Mouse (Mus musculus) heart, embryonic 11.5 days (tissue): Measurements from ENCODE around the gene Cnih1. TPM values are rescaled to one million over a fixed set of nuclear protein-coding genes. Genes with fewer than 3 reads are reported as not detected.

ENCODE experiments used
- ATAC-seq: fragments of 200-750 bp; cut with Nextera tagmentation; replicated peaks from 2 replicates; pipeline ENCODE4 v1.8.0; 2017; ENCODE audit warnings: moderate library complexity; ENCODE audit not compliant: insufficient number of reproducible peaks, low FRiP score, low TSS enrichment
- H3K27ac ChIP-seq: fragments of 300-500 bp; sonication (generic); 2 replicates; pipeline ENCODE4 v1.5.1; 2014; ENCODE audit warnings: mild to moderate bottlenecking, low read depth, low read length
- H3K27me3 ChIP-seq: fragments of 300-500 bp; sonication (generic); 2 replicates; pipeline ENCODE4 v1.6.1; 2014; ENCODE audit warnings: mild to moderate bottlenecking, low read length, mixed read lengths; ENCODE audit not compliant: control insufficient read depth, insufficient read depth
- H3K36me3 ChIP-seq: fragments of 300-500 bp; sonication (generic); 2 replicates; pipeline ENCODE4 v1.6.1; 2014; ENCODE audit warnings: mild to moderate bottlenecking, low read length, moderate library complexity, mixed read lengths; ENCODE audit not compliant: control insufficient read depth, insufficient read depth
- H3K4me1 ChIP-seq: fragments of 300-500 bp; sonication (generic); 2 replicates; pipeline ENCODE4 v1.6.1; 2014; ENCODE audit warnings: low read length; ENCODE audit not compliant: control insufficient read depth, insufficient read depth
- H3K4me2 ChIP-seq: fragments of 300-500 bp; sonication (generic); 2 replicates; pipeline ENCODE4 v1.6.1; 2014; ENCODE audit warnings: mild to moderate bottlenecking, moderate library complexity
- H3K4me3 ChIP-seq: fragments of 300-500 bp; sonication (generic); 2 replicates; pipeline ENCODE4 v1.5.1; 2014; ENCODE audit warnings: low read depth, low read length
- H3K9ac ChIP-seq: fragments of 300-500 bp; sonication (generic); 2 replicates; pipeline ENCODE4 v1.6.1; 2014; ENCODE audit warnings: mild to moderate bottlenecking, low read depth, low read length, moderate library complexity
- H3K9me3 ChIP-seq: fragments of 300-500 bp; sonication (generic); replicated peaks from 2 replicates; pipeline ENCODE4 v1.6.1; 2016; ENCODE audit warnings: low read length; ENCODE audit not compliant: control insufficient read depth
- WGBS: fragments of 180-500 bp; shearing (Covaris S2); extraction: QIAGEN DNeasy Blood & Tissue Kit; methylation state at CpG from one replicate; pipeline ENCODE4 v1.1.7; 2014; ENCODE audit not compliant: insufficient replicate concordance; 5-methylcytosine and 5-hydroxymethylcytosine counted together
- polyA plus RNA-seq: library from polyadenylated mRNA; unstranded; fragments of >200 nt; fragmentation: Nextera tagmentation; extraction: Ambion mirVana; gene quantifications from 2 replicates; pipeline ENCODE4 v1.2.1, GENCODE M21; 2014

The Cnih1 gene
- polyA plus RNA-seq = 188 and 201 TPM in 2 replicates

DNA sequence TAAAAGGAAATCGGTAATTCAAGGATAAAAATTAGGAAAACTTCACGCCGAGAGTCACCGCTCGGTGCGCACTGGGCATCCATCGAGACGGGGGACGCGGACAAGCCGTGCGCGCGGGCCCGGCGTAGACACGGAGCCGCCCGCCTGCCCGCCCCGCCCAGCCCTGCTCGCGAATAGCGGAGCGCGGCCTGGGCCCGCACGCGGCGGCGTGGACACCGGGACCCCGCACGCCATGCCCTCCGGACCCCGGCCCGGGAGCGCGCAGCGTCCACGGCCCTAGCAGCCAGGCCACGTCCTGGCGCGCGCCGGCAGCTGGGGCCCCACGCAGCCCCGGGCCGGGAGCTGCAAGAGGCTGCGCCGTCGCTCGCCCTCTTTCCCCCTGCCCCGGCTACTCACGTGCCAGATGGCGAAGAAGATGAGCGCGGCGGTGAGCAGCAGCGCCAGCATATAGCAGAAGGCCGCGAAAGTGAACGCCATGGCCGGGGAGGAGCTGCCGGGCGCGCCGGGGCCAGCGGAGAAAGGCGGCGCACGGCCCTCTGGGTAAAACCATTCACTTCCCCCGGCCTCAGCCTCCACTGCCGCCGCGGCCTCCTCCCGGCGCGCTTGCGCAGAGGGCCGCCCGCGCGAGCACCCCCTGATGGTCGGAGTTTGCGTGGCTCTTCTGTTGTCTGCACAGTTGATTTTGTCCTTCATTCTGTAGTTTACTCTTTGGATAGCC lies at the start of gene Cnih1:
Gene Cnih1 (minus strand): TSS at position 625 of the 718 bp plus-strand sequence.
- Histone ChIP-seq H3K4me2 (peak within 1 kb of the TSS; percentile 84), H3K9ac (peak within 1 kb of the TSS; percentile 99), H3K27me3 (no peaks in the 10 kb centered on the region), H3K9me3 (no peaks in the 10 kb centered on the region), H3K36me3 (no peaks in the 10 kb centered on the region), H3K27ac (peak within 1 kb of the TSS; percentile 99), H3K4me1 (peaks cover 13% of the 10 kb centered on the region), H3K4me3 (peak within 1 kb of the TSS; percentile 98)
- under 1% methylated on average over 80 of the region's 86 CpGs for WGBS
- ATAC-seq = peak; percentile 92

DNA sequence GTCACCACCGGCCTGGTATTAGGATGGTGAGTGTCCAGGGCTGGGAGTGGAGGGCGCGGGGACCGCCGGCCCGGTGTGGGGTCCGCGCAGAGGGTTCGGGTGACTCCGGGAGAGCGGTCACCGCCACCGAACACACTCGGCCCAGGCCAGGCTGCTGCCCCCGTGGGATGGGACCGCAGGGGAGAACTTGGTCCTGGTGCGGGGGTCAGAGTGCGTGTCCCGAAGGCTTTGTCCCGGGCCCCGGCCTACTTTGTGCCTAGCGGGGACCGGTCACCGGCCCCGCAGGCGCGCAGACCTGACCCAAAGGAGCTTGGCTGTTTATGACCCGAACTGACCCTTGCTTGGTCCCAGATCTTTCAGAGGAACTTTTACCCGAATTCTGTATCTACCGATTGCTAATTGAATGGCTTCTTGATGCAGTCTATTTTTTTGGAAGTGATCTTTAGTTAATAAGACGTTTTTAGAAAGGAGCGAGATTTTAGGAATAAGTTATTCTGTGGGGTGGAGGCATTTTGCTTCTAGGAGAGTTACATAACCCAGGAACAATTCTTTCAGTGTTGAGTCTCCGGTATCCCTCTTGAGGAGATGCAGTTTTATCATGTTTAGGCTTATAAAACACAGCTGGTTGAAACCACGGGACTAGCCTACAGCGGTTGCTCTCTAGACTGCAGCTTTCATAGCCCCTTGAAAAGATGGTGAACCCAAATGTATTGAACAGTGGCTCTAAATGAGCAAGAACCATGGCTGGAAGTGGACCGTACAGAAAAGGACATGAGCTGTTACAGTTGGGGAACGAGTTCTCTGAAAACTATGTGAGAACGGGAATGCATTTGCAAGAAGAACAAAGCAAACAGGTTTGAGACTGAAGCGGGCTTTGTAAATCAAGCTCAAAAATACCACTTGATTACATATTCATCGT lies 44.4 kb upstream of the Cnih1 start:
- H3K27me3 ChIP-seq = no peaks in the 10 kb centered on the region
- no peaks in the 10 kb centered on the region for H3K9me3 ChIP-seq
- no peaks in the 10 kb centered on the region for H3K36me3 ChIP-seq
- H3K4me2 ChIP-seq = peak overlapping the region; percentile 77
- 0 out of 2 replicates have a peak overlapping the region, but pooled peaks have one; percentile 38 for H3K27ac ChIP-seq
- no peaks in the 10 kb centered on the region for H3K4me1 ChIP-seq
- 8% methylated on average over 39 of the region's 40 CpGs for WGBS
- peak overlapping the region; percentile 87 for H3K9ac ChIP-seq
- ATAC-seq = peak; percentile 59
- peak overlapping the region; percentile 93 for H3K4me3 ChIP-seq

DNA sequence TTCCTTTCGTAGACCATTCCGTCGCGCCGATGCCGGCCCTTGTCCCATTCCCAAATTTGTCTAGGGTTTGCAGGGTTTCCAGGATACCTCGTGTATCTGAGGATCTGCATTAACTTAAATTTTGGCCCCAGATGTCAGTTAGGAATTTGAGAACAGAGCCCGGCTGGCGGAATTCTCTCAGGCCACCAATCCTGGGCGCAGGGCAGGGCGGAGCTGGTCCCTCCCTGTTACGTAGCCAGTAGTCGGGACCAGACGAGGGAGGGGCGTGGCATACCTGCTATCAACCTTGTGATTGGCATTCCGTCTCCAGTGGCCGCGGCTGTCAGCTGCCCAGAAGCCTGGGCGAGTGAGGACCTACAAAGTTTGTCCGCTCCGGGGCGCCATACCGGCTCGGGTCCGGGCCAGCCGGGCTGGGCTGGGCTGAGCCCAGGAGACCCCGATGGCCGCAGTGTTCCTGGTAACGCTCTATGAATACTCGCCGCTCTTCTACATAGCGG lies 43.7 kb upstream of the Cnih1 start, which contains the start of gene Cgrrf1:
Gene Cgrrf1 (plus strand): TSS at position 289 of the 497 bp plus-strand sequence.
- H3K36me3 ChIP-seq = no peaks in the 10 kb centered on the region
- peak within 1 kb of the TSS; percentile 70 for H3K27ac ChIP-seq
- H3K9ac ChIP-seq = peak within 1 kb of the TSS; percentile 87
- H3K4me3 ChIP-seq = peak within 1 kb of the TSS; percentile 93
- H3K9me3 ChIP-seq = no peaks in the 10 kb centered on the region
- no peaks in the 10 kb centered on the region for H3K4me1 ChIP-seq
- peak; percentile 100 for ATAC-seq
- no peaks in the 10 kb centered on the region for H3K27me3 ChIP-seq
- WGBS = under 1% methylated on average over 32 of the region's 32 CpGs
- H3K4me2 ChIP-seq = peak within 1 kb of the TSS; percentile 77

DNA sequence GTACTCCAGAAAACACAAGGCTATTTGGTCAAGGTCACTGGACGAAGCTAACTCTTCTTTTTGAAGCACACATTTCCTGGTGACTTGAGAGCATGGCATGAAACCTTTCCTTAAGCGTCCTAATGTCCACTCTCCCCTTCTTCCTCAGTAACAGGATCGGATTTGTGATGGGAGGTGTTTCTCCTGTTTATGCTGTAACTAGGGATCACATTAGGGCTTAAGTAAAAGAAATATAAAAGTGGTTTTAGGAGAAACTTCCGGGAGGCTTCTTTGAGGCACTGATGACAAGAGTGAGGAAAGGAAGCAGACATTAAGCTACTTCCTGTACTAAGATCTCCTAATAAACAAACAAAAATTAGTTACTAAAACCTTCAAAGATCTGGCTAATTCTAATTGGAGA lies 43.1 kb upstream of the Cnih1 start:
- no peaks in the 10 kb centered on the region for H3K36me3 ChIP-seq
- H3K9ac ChIP-seq = peak overlapping the region; percentile 87
- H3K27me3 ChIP-seq = no peaks in the 10 kb centered on the region
- no peaks in the 10 kb centered on the region for H3K4me1 ChIP-seq
- H3K9me3 ChIP-seq = no peaks in the 10 kb centered on the region
- peak overlapping the region; percentile 77 for H3K4me2 ChIP-seq
- H3K4me3 ChIP-seq = peak overlapping the region; percentile 93
- 4% methylated on average over 4 of the region's 4 CpGs for WGBS
- ATAC-seq = no peak
- H3K27ac ChIP-seq = peak overlapping the region; percentile 70

DNA sequence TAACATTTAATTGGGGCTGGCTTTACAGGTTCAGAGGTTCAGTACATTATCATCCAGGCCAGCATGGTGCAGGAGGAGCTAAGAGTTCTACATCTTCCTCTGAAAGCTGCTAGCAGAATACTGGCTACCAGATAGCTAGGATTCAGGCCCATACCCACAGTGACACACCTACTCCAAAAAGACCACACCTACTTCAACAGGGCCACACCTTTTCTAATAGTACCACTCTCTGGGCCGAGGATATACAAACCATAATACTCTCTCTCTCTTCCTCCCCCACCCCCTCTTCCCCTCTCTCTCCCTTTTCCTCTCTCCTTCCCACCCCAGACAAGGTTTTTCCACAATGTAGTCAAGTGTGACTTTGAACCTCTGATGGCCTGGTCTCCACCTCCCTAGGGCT lies 39.2 kb upstream of the Cnih1 start:
- H3K4me3 ChIP-seq = no peak overlapping the region
- H3K9me3 ChIP-seq = no peaks in the 10 kb centered on the region
- H3K9ac ChIP-seq = no peak overlapping the region
- H3K4me1 ChIP-seq = no peaks in the 10 kb centered on the region
- WGBS = 53% methylated on average over 1 of the region's 1 CpGs
- no peak overlapping the region for H3K4me2 ChIP-seq
- no peak for ATAC-seq
- H3K27me3 ChIP-seq = no peaks in the 10 kb centered on the region
- no peak overlapping the region for H3K27ac ChIP-seq
- H3K36me3 ChIP-seq = no peaks in the 10 kb centered on the region

DNA sequence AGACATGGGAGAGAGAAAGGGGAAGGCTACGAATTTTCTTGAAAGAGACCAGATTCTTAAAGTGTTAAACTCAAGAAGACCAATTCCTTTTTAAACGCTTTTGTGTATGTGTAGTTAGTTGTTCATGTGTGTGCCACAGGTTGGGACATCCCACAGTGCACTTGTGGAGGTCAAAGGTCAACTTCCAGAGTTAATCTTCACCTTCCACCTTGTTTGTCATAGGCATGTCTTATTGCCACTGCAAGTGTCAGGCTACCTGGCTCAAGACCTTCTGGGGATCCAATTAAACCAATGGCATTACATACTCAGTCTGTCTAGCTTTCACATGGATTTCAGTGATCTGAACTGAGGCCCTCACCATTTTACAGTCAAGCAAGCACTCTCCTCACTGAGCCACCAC lies 35.8 kb upstream of the Cnih1 start:
- H3K4me2 ChIP-seq = no peak overlapping the region
- H3K9me3 ChIP-seq = no peaks in the 10 kb centered on the region
- H3K9ac ChIP-seq = no peak overlapping the region
- no peaks in the 10 kb centered on the region for H3K27me3 ChIP-seq
- no peak overlapping the region for H3K27ac ChIP-seq
- no peak for ATAC-seq
- no peaks in the 10 kb centered on the region for H3K36me3 ChIP-seq
- no peak overlapping the region for H3K4me3 ChIP-seq
- 69% methylated on average over 2 of the region's 2 CpGs for WGBS
- peaks cover 9% of the 10 kb centered on the region for H3K4me1 ChIP-seq

GRCm38 (mm10) chr14:46821873-46822716 lies 33.9 kb upstream of the Cnih1 start, which contains the start of gene Gmfb:
Gene Gmfb (minus strand): TSS chr14:46822242.
- Histone ChIP-seq H3K4me1 (peaks cover 9% of the 10 kb centered on the region), H3K9me3 (no peaks in the 10 kb centered on the region), H3K4me2 (peak within 1 kb of the TSS; percentile 92), H3K27me3 (no peaks in the 10 kb centered on the region), H3K36me3 (no peaks in the 10 kb centered on the region), H3K27ac (peak within 1 kb of the TSS; percentile 96), H3K4me3 (peak within 1 kb of the TSS; percentile 93), H3K9ac (peak within 1 kb of the TSS; percentile 92)
- ATAC-seq = peak; percentile 90
- 1% methylated on average over 65 of the region's 65 CpGs for WGBS
